Mouse (Mus musculus) hindbrain, embryonic 11.5 days (tissue): ENCODE measurements around the gene Gigyf1. TPM values are rescaled to one million over a fixed set of nuclear protein-coding genes. Genes with fewer than 3 reads are reported as not detected.

ENCODE experiments used
- ATAC-seq: fragments of 200-750 bp; cut with Nextera tagmentation; 2 replicates; pipeline ENCODE4 v1.8.0; 2017; ENCODE audit warnings: mild to moderate bottlenecking, moderate TSS enrichment, moderate library complexity; ENCODE audit not compliant: low FRiP score
- DNase-seq: peaks from one replicate; pipeline ENCODE4 v3.0.0-alpha.2; 2015; ENCODE audit warnings: low spot score
- H3K27ac ChIP-seq: fragments of 300-500 bp; sonication (generic); 2 replicates; pipeline ENCODE4 v1.5.1; 2014; ENCODE audit warnings: mild to moderate bottlenecking, low read depth, low read length
- H3K27me3 ChIP-seq: fragments of 300-500 bp; sonication (generic); 2 replicates; pipeline ENCODE4 v1.6.1; 2014; ENCODE audit warnings: mild to moderate bottlenecking, low read length, moderate library complexity, mixed read lengths; ENCODE audit not compliant: control insufficient read depth, insufficient read depth
- H3K36me3 ChIP-seq: fragments of 300-500 bp; sonication (generic); 2 replicates; pipeline ENCODE4 v1.6.1; 2014; ENCODE audit warnings: mild to moderate bottlenecking, low read length, moderate library complexity, mixed read lengths; ENCODE audit not compliant: control insufficient read depth, insufficient read depth
- H3K4me1 ChIP-seq: fragments of 300-500 bp; sonication (generic); replicated peaks from 2 replicates; pipeline ENCODE4 v1.6.1; 2014; ENCODE audit warnings: low read length, mixed read lengths; ENCODE audit not compliant: control insufficient read depth, insufficient read depth
- H3K4me2 ChIP-seq: fragments of 300-500 bp; sonication (generic); replicated peaks from 2 replicates; pipeline ENCODE4 v1.6.1; 2014; ENCODE audit warnings: mild to moderate bottlenecking, low read depth, low read length
- H3K4me3 ChIP-seq: fragments of 300-500 bp; sonication (generic); 2 replicates; pipeline ENCODE4 v1.5.1; 2014; ENCODE audit warnings: low read depth, low read length
- H3K9ac ChIP-seq: fragments of 300-500 bp; sonication (generic); 2 replicates; pipeline ENCODE4 v1.6.1; 2014; ENCODE audit warnings: low read depth, low read length
- H3K9me3 ChIP-seq: fragments of 300-500 bp; sonication (generic); 2 replicates; pipeline ENCODE4 v1.6.1; 2016; ENCODE audit warnings: low read length; ENCODE audit not compliant: control insufficient read depth
- WGBS: fragments of 180-500 bp; shearing (Covaris S2); extraction: QIAGEN DNeasy Blood & Tissue Kit; methylation state at CpG from one replicate; pipeline ENCODE4 v1.1.7; 2014; 5-methylcytosine and 5-hydroxymethylcytosine counted together
- polyA plus RNA-seq: library from polyadenylated mRNA; unstranded; fragments of >200 nt; fragmentation: Nextera tagmentation; extraction: Ambion mirVana; gene quantifications from 2 replicates; pipeline ENCODE4 v1.2.1, GENCODE M21; 2014

Gene Gigyf1
- polyA plus RNA-seq, 1 experiment from 2014 or later, result 15.4 TPM

GRCm38 (mm10) chr5:137522711-137523110, 4.4 kb downstream of the Gigyf1 start:
- no peak overlapping the region for H3K9ac ChIP-seq
- peaks cover 56% of the 10 kb centered on the region for H3K36me3 ChIP-seq
- ATAC-seq, result no peak
- no peak overlapping the region for H3K4me3 ChIP-seq
- no peak for DNase-seq
- WGBS, result 72% methylated on average over 11 of the region's 11 CpGs
- no peak overlapping the region for H3K4me2 ChIP-seq
- H3K27me3 ChIP-seq, result no peaks in the 10 kb centered on the region
- no peak overlapping the region for H3K27ac ChIP-seq
- no peaks in the 10 kb centered on the region for H3K9me3 ChIP-seq
- H3K4me1 ChIP-seq, result peaks cover 5% of the 10 kb centered on the region; the same call in 1 of the 2 replicates

- WGBS, result 86% methylated on average over 25 of the region's 25 CpGs
These were observed 5.3 kb downstream of the Gigyf1 start for GRCm38 (mm10) chr5:137523396-137524250.

GRCm38 (mm10) chr5:137524251-137524515, 5.8 kb downstream of the Gigyf1 start:
- Histone ChIP-seq H3K27ac (no peak overlapping the region), H3K27me3 (no peaks in the 10 kb centered on the region), H3K4me2 (no peak overlapping the region), H3K36me3 (peaks cover 58% of the 10 kb centered on the region), H3K9me3 (no peaks in the 10 kb centered on the region), H3K9ac (no peak overlapping the region), H3K4me3 (no peak overlapping the region), H3K4me1 (peaks cover 5% of the 10 kb centered on the region; the same call in 1 of the 2 replicates)
- DNase-seq, result no peak
- WGBS, result 91% methylated on average over 8 of the region's 8 CpGs
- no peak for ATAC-seq

More at GRCm38 (mm10) chr5:137523396-137524250, 5.3 kb downstream of the Gigyf1 start:
- Histone ChIP-seq H3K9me3 (no peaks in the 10 kb centered on the region), H3K4me3 (0 out of 2 replicates have a peak overlapping the region, but pooled peaks have one; percentile 2), H3K27ac (0 out of 2 replicates have a peak overlapping the region, but pooled peaks have one; percentile 33), H3K36me3 (peaks cover 57% of the 10 kb centered on the region), H3K4me2 (no peak overlapping the region), H3K9ac (no peak overlapping the region), H3K27me3 (no peaks in the 10 kb centered on the region), H3K4me1 (peaks cover 5% of the 10 kb centered on the region; the same call in 1 of the 2 replicates)
- DNase-seq, result no peak
- ATAC-seq, result no peak

- Histone ChIP-seq H3K4me1 (peaks cover 9% of the 10 kb centered on the region; the same call in 1 of the 2 replicates), H3K9ac (no peak overlapping the region), H3K4me2 (no peak overlapping the region), H3K27me3 (no peaks in the 10 kb centered on the region), H3K36me3 (peaks cover 61% of the 10 kb centered on the region), H3K4me3 (no peak overlapping the region; the same call in 1 of the 2 replicates), H3K9me3 (no peaks in the 10 kb centered on the region), H3K27ac (0 out of 2 replicates have a peak overlapping the region, but pooled peaks have one; percentile 42)
- ATAC-seq (no peak), DNase-seq (no peak)
- WGBS, result 93% methylated on average over 13 of the region's 13 CpGs
These were observed 6.3 kb downstream of the Gigyf1 start for GRCm38 (mm10) chr5:137524671-137525070.

- Histone ChIP-seq H3K27ac (no peak overlapping the region), H3K4me1 (peaks cover 12% of the 10 kb centered on the region; the same call in 1 of the 2 replicates), H3K4me3 (no peak overlapping the region), H3K4me2 (no peak overlapping the region), H3K9ac (no peak overlapping the region), H3K36me3 (peaks cover 57% of the 10 kb centered on the region), H3K27me3 (no peaks in the 10 kb centered on the region), H3K9me3 (no peaks in the 10 kb centered on the region)
- DNase-seq (no peak), ATAC-seq (no peak)
- WGBS, result 82% methylated on average over 16 of the region's 16 CpGs
These were observed 7.2 kb downstream of the Gigyf1 start for GRCm38 (mm10) chr5:137525511-137525910.

- Histone ChIP-seq H3K9ac (no peak overlapping the region), H3K36me3 (peaks cover 51% of the 10 kb centered on the region), H3K4me1 (peaks cover 13% of the 10 kb centered on the region; the same call in 1 of the 2 replicates), H3K27me3 (no peaks in the 10 kb centered on the region), H3K4me2 (no peak overlapping the region), H3K4me3 (no peak overlapping the region), H3K27ac (peak overlapping the region; percentile 70), H3K9me3 (no peaks in the 10 kb centered on the region)
- ATAC-seq (no peak), DNase-seq (peak; percentile 52)
- 44% methylated on average over 16 of the region's 16 CpGs for WGBS
These were observed 8.0 kb downstream of the Gigyf1 start for GRCm38 (mm10) chr5:137526192-137526936.

- Histone ChIP-seq H3K4me1 (peaks cover 13% of the 10 kb centered on the region; the same call in 1 of the 2 replicates), H3K27me3 (no peaks in the 10 kb centered on the region), H3K27ac (0 out of 2 replicates have a peak overlapping the region, but pooled peaks have one; percentile 33), H3K9ac (peak overlapping the region; percentile 12; the same call in 1 of the 2 replicates), H3K4me2 (no peak overlapping the region), H3K4me3 (no peak overlapping the region), H3K36me3 (peaks cover 47% of the 10 kb centered on the region), H3K9me3 (no peaks in the 10 kb centered on the region)
- no peak for DNase-seq
- ATAC-seq, result no peak
- 62% methylated on average over 1 of the region's 1 CpGs for WGBS
These were observed 9.1 kb downstream of the Gigyf1 start for GRCm38 (mm10) chr5:137527413-137527812.

GRCm38 (mm10) chr5:137528247-137528968, 10.1 kb downstream of the Gigyf1 start:
- H3K4me3 ChIP-seq, result no peak overlapping the region
- 84% methylated on average over 22 of the region's 22 CpGs for WGBS
- no peaks in the 10 kb centered on the region for H3K27me3 ChIP-seq
- ATAC-seq (no peak), DNase-seq (no peak)
- H3K36me3 ChIP-seq, result peaks cover 38% of the 10 kb centered on the region
- H3K9ac ChIP-seq, result no peak overlapping the region
- peaks cover 13% of the 10 kb centered on the region; the same call in 1 of the 2 replicates for H3K4me1 ChIP-seq
- H3K27ac ChIP-seq, result no peak overlapping the region
- no peak overlapping the region for H3K4me2 ChIP-seq
- H3K9me3 ChIP-seq, result no peaks in the 10 kb centered on the region
